Mouse (Mus musculus) heart, adult 2 months (tissue): ENCODE results near the gene Gimap7. TPM values are rescaled to one million over a fixed set of nuclear protein-coding genes. Genes with fewer than 3 reads are reported as not detected.
A peak's percentile ranks its signal among the peaks of the same experiment; 100 is the strongest.

Experiments used
- DNase-seq, 2 experiments: peaks; one replicate each; pipeline ENCODE4 v3.0.0; 2021
- H3K27ac ChIP-seq: fragments of 200-600 bp; 2 replicates; pipeline ENCODE4 v1.8.1; 2022
- H3K27me3 ChIP-seq: fragments of 200-500 bp; 2 replicates; pipeline ENCODE4 v1.6.1; 2012; ENCODE audit warnings: mild to moderate bottlenecking, low read length, inconsistent platforms, mixed read lengths; ENCODE audit not compliant: control insufficient read depth, insufficient read depth
- H3K36me3 ChIP-seq: fragments of 200-500 bp; 2 replicates; pipeline ENCODE4 v1.6.1; 2012; ENCODE audit warnings: low read length, inconsistent platforms; ENCODE audit not compliant: control insufficient read depth, insufficient read depth
- H3K4me1 ChIP-seq: fragments of 200-500 bp; 2 replicates; pipeline ENCODE4 v1.6.1; 2011; ENCODE audit warnings: low read length; ENCODE audit not compliant: control insufficient read depth, insufficient read depth
- H3K4me3 ChIP-seq: fragments of 200-600 bp; 2 replicates; pipeline ENCODE4 v1.8.1; 2022
- H3K79me2 ChIP-seq: fragments of 200-500 bp; replicated peaks from 2 replicates; pipeline ENCODE4 v1.6.1; 2012; ENCODE audit warnings: mild to moderate bottlenecking, inconsistent platforms, low read length, moderate library complexity, mixed read lengths; ENCODE audit not compliant: control insufficient read depth, insufficient read depth
- H3K9ac ChIP-seq: fragments of 200-500 bp; 2 replicates; pipeline ENCODE4 v1.6.1; 2012; ENCODE audit warnings: low read depth, mild to moderate bottlenecking, control low read depth, inconsistent platforms, low read length, mixed read lengths
- CTCF ChIP-seq: fragments of 200-600 bp; IDR thresholded peaks from 2 replicates; pipeline ENCODE4 v1.8.1; 2022; ENCODE audit warnings: antibody characterized with exemption, mild to moderate bottlenecking, moderate library complexity
- EP300 ChIP-seq: fragments of 200-500 bp; IDR thresholded peaks from 2 replicates; pipeline ENCODE4 v1.6.1; 2011; ENCODE audit warnings: low read depth, low read length, control low read depth; ENCODE audit not compliant: insufficient read depth
- POLR2A ChIP-seq: fragments of 200-500 bp; IDR thresholded peaks from 2 replicates; pipeline ENCODE4 v1.6.1; 2011; ENCODE audit warnings: mild to moderate bottlenecking, low read depth, low read length, control low read depth; ENCODE audit not compliant: insufficient read depth
- WGBS: fragments of 180-500 bp; shearing (Covaris S2); methylation state at CpG from one replicate; pipeline ENCODE4 v1.1.7; 2018; 5-methylcytosine and 5-hydroxymethylcytosine counted together
- intact Hi-C: fragments of 180-260 bp; cut with DNase I; formaldehyde crosslinking; loops from one replicate; pipeline ENCODE4 v1.15.1; 2025
- polyA plus RNA-seq: library from polyadenylated mRNA; depleted of rRNA; stranded (reverse); fragments of >200 nt; gene quantifications from 2 replicates; pipeline ENCODE4 v1.2.3, GENCODE M21; 2012
- total RNA-seq, 2 experiments: library from RNA; stranded (reverse); gene quantifications; 2 replicates each; pipeline ENCODE4 v1.2.3; 2021

The Gimap7 gene
- total and polyA plus RNA-seq, 3 experiments, result 0.29 to 0.77 TPM; not detected in 1

DNA sequence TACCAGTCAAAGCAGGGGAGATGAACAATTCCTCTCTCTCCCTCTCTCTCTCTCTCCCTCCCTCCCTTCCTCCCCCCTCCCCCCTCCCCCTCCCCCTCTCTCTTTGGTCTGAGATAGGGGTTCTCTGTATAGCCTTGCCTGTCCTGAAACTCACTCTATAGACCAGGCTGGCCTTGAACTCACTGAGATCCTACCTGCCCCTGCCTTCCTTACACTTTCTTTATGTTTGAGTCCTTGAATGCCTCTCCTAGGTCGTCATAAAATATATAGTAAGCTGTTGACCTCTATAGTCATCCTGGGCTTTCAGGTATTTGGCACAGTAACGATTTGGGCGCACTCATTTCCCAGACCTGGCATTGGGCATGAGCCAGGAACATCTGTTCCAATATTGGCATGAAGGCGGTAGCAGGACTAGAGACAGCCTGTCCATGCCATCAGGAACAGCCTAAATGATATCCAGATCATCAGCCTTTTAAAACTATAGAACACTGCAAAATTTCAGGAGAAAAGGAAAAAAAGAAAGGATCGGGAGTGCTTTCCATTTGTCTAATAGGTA, 41.5 kb upstream of the Gimap7 start:
- Histone ChIP-seq H3K79me2 (no peaks in the 10 kb centered on the region), H3K4me1 (peaks cover 1% of the 10 kb centered on the region), H3K27ac (no peak overlapping the region; the same call in 1 of the 2 replicates), H3K9ac (no peak overlapping the region), H3K36me3 (no peaks in the 10 kb centered on the region), H3K4me3 (peak overlapping the region; percentile 55), H3K27me3 (no peaks in the 10 kb centered on the region)
- 64% methylated on average over 5 of the region's 5 CpGs for WGBS
- no peak for DNase-seq
- TF ChIP-seq EP300 (no peak), CTCF (no peak), POLR2A (no peak)
- intact Hi-C loops, result loop anchor here (2.0 kb wide), 1 partner anchor 30 kb away; no protein-coding TSS in a partner anchor

DNA sequence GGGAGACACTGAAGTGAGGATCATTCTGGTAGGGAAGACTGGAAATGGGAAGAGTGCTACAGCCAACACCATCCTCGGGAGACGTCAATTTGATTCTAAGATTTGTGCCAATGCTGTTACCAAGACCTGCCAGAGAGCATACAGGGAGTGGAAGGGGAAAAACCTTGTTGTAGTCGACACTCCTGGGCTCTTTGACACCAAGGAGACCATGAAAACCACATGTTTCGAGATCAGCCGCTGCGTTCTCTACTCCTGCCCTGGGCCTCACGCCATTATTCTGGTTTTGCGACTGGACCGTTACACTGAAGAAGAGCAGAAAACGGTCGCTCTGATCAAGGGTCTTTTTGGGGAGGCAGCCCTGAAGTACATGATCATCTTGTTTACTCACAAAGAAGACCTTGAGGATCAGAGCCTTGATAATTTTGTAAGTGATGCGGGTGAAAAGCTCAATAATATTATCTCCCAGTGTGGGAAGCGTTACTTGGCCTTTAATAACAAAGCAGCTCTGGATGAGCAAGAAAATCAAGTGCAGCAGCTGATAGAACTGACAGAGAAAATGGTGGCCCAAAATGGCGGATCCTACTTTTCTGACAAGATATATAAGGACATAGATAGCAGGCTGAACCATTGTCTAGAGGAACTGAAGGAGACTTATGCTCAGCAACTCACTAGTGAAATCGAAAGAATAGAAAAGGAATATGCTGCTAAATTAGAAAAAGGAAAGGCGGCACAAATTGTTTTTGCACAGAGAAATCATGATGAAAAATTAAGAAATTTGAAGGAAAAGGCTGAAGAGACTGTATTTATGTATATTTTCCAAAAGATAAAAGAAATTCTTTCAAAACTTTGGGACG, 40.7 kb upstream of the Gimap7 start:
- H3K27me3 ChIP-seq, result no peaks in the 10 kb centered on the region
- no peak overlapping the region for H3K27ac ChIP-seq
- intact Hi-C loops, result loop anchor here (2.0 kb wide), 2 partner anchors 29 to 31 kb away; partner anchors contain the start of gene Gimap8
- no peak for DNase-seq
- H3K79me2 ChIP-seq, result no peaks in the 10 kb centered on the region
- peaks cover 3% of the 10 kb centered on the region for H3K4me1 ChIP-seq
- H3K9ac ChIP-seq, result no peak overlapping the region
- TF ChIP-seq CTCF (no peak), POLR2A (no peak), EP300 (no peak)
- no peak overlapping the region for H3K4me3 ChIP-seq
- 93% methylated on average over 17 of the region's 17 CpGs for WGBS
- H3K36me3 ChIP-seq, result no peaks in the 10 kb centered on the region

DNA sequence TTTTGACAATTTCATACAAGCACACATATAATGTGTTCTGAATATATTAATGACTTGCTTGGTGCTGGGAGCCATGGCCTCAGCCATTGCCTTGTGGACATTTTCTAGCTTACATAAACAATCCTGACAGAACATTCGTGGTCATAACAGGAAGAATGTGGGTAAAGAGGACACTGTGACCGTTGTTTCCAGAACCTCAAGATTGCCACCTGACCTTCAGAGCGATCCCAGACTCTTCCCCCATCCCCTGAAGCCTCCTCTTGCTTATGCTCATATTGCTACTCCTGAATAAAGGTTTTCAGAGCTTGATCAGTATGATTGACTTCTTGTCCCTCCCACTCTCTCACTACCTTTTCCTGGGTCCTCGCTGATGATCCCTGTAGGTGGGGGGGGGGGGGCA, 40.0 kb upstream of the Gimap7 start:
- H3K27me3 ChIP-seq, result no peaks in the 10 kb centered on the region
- DNase-seq, result no peak
- no peak overlapping the region for H3K27ac ChIP-seq
- H3K9ac ChIP-seq, result no peak overlapping the region
- intact Hi-C loops, result loop anchor here (2.0 kb wide), 1 partner anchor 32 kb away; the partner anchor contains the start of gene Gimap8
- H3K79me2 ChIP-seq, result no peaks in the 10 kb centered on the region
- TF ChIP-seq EP300 (no peak), POLR2A (no peak), CTCF (no peak)
- WGBS, result 67% methylated on average over 4 of the region's 4 CpGs
- H3K4me1 ChIP-seq, result peaks cover 3% of the 10 kb centered on the region
- H3K4me3 ChIP-seq, result no peak overlapping the region
- no peaks in the 10 kb centered on the region for H3K36me3 ChIP-seq

DNA sequence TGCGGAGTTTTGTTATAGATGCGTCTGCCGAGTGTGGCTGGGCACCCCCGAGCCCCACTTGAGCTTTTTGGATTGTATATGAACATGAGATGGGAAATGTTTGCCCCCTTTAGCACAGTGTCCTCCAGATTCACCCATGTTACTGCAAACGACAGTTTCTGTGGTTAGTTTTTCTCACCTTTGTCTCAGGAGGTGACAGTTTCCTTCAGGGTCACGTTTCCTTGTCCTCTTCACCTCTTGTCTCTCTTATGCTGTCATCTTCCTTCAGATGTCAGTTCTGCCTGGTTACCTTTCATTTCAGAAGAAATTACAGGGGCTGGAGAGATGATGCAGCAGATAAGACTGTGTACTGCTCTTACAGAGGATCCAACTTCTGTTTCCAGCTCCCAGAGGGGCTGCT, 38.7 kb upstream of the Gimap7 start:
- H3K27ac ChIP-seq, result peak overlapping the region; percentile 4; the same call in 1 of the 2 replicates
- DNase-seq, result no peak
- no peak overlapping the region for H3K4me3 ChIP-seq
- H3K36me3 ChIP-seq, result no peaks in the 10 kb centered on the region
- TF ChIP-seq POLR2A (no peak), EP300 (no peak), CTCF (no peak)
- H3K27me3 ChIP-seq, result no peaks in the 10 kb centered on the region
- 75% methylated on average over 6 of the region's 6 CpGs for WGBS
- intact Hi-C loops, result loop anchor here (2.0 kb wide), 1 partner anchor 33 kb away; the partner anchor contains the start of gene Gimap8
- H3K9ac ChIP-seq, result no peak overlapping the region
- H3K79me2 ChIP-seq, result no peaks in the 10 kb centered on the region
- peaks cover 3% of the 10 kb centered on the region for H3K4me1 ChIP-seq

DNA sequence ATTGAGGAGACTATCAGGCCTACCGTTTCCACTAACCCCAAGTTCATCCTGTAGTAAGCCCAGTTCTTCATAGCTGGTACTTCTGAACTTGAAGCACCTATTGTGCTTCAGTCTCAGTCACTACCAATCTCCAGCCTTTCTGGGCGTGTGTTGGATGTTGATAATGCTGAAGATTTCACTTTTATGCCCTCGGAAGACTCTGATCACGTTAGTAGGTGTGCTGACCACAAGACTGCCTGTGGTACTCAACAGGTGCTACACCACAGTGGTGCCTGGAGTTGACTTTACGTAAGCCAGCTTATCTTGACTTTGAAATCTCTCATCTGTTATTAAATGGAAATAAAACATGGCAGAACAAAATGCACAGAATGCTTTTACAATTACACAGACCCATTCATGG, 38.0 kb upstream of the Gimap7 start:
- WGBS, result 76% methylated on average over 5 of the region's 5 CpGs
- no peak overlapping the region for H3K9ac ChIP-seq
- TF ChIP-seq POLR2A, result no peak
- no peak for TF ChIP-seq EP300
- no peak for TF ChIP-seq CTCF
- no peaks in the 10 kb centered on the region for H3K79me2 ChIP-seq
- no peaks in the 10 kb centered on the region for H3K27me3 ChIP-seq
- H3K36me3 ChIP-seq, result no peaks in the 10 kb centered on the region
- no peak overlapping the region for H3K27ac ChIP-seq
- intact Hi-C loops, result no loop called here
- H3K4me3 ChIP-seq, result no peak overlapping the region
- peaks cover 3% of the 10 kb centered on the region for H3K4me1 ChIP-seq
- no peak for DNase-seq

DNA sequence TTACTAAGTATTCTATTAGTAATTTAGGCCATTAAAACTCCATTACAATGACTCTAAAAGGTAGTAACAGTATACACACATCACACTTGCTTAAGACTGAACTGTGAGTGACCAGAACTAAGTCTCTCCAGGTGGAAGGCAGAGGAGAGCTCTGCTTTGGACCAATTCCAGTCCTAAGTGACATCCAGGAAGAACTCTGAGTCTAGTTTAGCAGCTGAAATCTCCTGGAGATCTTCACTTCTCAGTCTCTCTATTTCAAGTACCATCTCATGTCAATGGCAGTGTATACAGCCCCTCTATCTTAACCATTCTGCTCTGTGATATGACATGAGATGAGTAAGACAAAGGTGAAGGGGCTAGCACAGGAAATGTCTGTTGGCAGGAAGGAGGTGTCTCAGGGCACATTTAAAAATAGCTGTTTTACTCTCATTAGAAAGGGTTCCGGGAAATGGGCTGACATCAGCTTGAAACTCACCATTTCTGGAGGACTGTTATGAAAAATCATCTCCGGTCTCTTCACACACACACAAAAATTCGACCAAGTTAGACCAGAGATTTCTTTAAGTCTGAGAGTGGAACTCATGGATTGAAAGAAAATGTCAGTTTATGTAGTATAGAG, 36.8 kb upstream of the Gimap7 start:
- 24% methylated on average over 3 of the region's 3 CpGs for WGBS
- no peaks in the 10 kb centered on the region for H3K36me3 ChIP-seq
- peaks cover 3% of the 10 kb centered on the region; the same call in 1 of the 2 replicates for H3K4me1 ChIP-seq
- DNase-seq, result no peak
- TF ChIP-seq POLR2A, result no peak
- TF ChIP-seq CTCF, result no peak
- no peak for TF ChIP-seq EP300
- intact Hi-C loops, result loop anchor here (2.0 kb wide), 1 partner anchor 65 kb away; the partner anchor contains the start of gene Gimap5
- H3K27ac ChIP-seq, result peak overlapping the region; percentile 81
- H3K79me2 ChIP-seq, result no peaks in the 10 kb centered on the region
- H3K9ac ChIP-seq, result no peak overlapping the region
- H3K27me3 ChIP-seq, result no peaks in the 10 kb centered on the region
- no peak overlapping the region for H3K4me3 ChIP-seq
